Mouse (Mus musculus) heart, adult 8-10 months (tissue): Measurements from ENCODE around the gene Mta2. TPM values are rescaled to one million over a fixed set of nuclear protein-coding genes. Genes with fewer than 3 reads are reported as not detected.

Experiments used
- DNase-seq: peaks from one replicate; pipeline ENCODE4 v3.0.0; 2022; ENCODE audit warnings: low spot score
- total RNA-seq, 4 experiments: library from RNA; stranded (reverse); gene quantifications; 2 replicates each; pipeline ENCODE4 v1.2.4; 2022

Mta2 gene
- total RNA-seq, 4 experiments from 2014 or later, result 28.2 to 33.7 (median 30.4) TPM

GRCm38 (mm10) chr19:8991871-8992735 lies 50.4 kb downstream of the Mta2 start:
- peak; percentile 58 for DNase-seq

DNA sequence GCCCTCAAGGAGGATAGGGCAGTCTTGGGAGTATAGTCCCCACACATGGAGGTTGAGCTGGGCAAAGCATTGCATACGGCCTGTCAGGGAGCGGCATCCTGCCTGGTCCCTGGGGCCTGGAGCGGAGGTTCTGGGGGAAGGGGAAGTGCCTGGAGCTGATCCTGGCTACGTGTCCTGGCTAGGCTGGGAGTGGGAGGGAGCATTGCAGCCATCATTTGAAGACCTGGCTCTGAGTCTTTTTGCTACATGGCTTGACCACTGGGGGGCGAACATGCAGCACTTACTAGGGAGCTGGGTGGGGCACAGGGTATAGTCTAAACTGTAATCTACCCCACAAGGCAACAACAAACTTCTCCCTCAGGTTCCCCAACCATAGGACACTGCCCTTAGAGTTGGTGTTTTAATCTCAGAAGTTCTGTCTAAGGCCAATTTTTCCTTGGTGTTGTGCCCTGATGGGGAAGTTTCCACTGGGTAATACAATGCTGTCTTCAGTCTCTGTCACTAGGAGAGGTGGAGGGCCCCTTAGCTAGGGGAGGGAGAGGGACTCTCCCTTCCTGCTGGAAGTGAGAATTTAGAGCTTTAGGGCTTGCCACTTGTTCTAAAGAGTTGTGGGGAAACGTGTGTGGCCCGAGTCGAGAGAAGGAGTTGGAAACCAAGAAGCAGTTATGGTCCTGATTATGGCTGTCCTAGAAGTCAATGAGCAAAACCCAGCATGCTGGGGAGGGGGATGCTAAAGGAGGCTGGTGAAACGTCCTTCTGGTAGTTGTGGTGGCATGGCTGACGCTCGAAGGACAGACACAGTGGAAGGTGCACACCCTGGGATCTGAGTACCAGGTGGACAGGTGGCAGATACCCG lies 51.3 kb downstream of the Mta2 start:
- peak; percentile 97 for DNase-seq

DNA sequence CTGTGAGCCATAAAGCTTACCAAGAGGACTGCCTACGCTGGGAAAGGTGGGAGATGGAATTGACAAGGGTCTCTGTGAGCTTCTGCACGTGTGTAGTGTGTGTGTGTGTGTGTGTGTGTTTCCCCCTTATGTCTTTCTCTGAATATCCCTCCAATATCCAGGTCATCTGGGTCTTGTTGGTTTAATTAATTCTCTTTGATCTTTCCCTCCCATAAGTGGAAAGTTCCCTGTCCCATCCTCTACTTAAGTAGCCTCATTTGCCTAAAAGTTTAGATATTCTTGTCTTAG lies 51.9 kb downstream of the Mta2 start:
- DNase-seq, result no peak

- DNase-seq, result no peak
Measured at GRCm38 (mm10) chr19:8994813-8995607, 53.3 kb downstream of the Mta2 start.

- DNase-seq, result no peak
Measured at GRCm38 (mm10) chr19:8996601-8997000, 54.9 kb downstream of the Mta2 start.

- peak; percentile 92 for DNase-seq
Measured at GRCm38 (mm10) chr19:8997546-8997945, 55.9 kb downstream of the Mta2 start.

GRCm38 (mm10) chr19:8998546-8998945 lies 56.9 kb downstream of the Mta2 start:
- no peak for DNase-seq

DNA sequence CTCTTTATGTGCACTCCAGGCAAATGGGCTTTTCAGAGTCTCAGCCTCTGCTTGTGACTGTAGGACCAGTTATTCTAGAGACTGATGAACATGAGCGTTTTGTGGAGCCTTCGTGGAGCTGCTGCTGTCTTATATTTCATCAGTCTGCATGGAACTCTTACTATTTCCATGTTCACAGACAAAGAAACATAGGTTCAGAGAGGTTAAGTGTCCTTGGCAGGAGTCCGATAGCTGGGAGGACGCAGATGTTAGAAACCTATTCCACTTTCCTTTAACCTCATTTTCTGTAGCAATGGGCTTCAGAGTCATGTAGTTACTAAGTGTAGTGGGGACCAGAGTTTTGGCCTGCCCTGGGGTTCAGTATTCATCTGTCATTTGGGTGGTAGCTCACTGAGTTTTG lies 57.5 kb downstream of the Mta2 start:
- no peak for DNase-seq

Other genes with a start within 250 kb of the Mta2 start
- 10 to 100 TPM; 39.5 to 43.6 (median 41.9) TPM for gene Slc3a2, start 218.5 kb upstream of the Mta2 start, total RNA-seq
- gene Wdr74, start 206.0 kb upstream of the Mta2 start, total RNA-seq, result 10 to 100 TPM; 16.1 to 19.6 (median 17.5) TPM
- gene 1700092M07Rik, start 201.2 kb upstream of the Mta2 start, total RNA-seq, result not detected
- 10 to 100 TPM; 20.9 to 27.3 (median 25.4) TPM for gene Stx5a, start 200.5 kb upstream of the Mta2 start, total RNA-seq
- gene Nxf1, start 184.8 kb upstream of the Mta2 start, total RNA-seq, result 10 to 100 TPM; 30.3 to 42.0 (median 33.7) TPM
- gene Tmem223, start 170.9 kb upstream of the Mta2 start, total RNA-seq, result 100 to 1,000 TPM; 111 to 137 (median 125) TPM
- 10 to 100 TPM; 18.2 to 21.5 (median 19.5) TPM for gene Tmem179b, start 167.4 kb upstream of the Mta2 start, total RNA-seq
- 1 to 10 TPM; 5.4 to 9.0 (median 7.7) TPM for gene Taf6l, start 155.5 kb upstream of the Mta2 start, total RNA-seq
- gene Polr2g, start 143.3 kb upstream of the Mta2 start, total RNA-seq, result 10 to 100 TPM; 52.1 to 60.7 (median 55.4) TPM
- gene Zbtb3, start 139.3 kb upstream of the Mta2 start, total RNA-seq, result 1 to 10 TPM; 1.2 to 2.5 (median 1.5) TPM
- gene Ttc9c, start 122.5 kb upstream of the Mta2 start, total RNA-seq, result 10 to 100 TPM; 13.7 to 16.4 (median 14.9) TPM
- 10 to 100 TPM; 46.0 to 48.9 (median 46.9) TPM for gene Hnrnpul2, start 121.9 kb upstream of the Mta2 start, total RNA-seq
- under 1 TPM in 1 of 4 experiments, not detected in 3; 0.53 TPM for gene AC129217.1, start 112.1 kb upstream of the Mta2 start, total RNA-seq
- 10 to 100 TPM; 21.2 to 28.1 (median 24.2) TPM for gene Bscl2, start 104.4 kb upstream of the Mta2 start, total RNA-seq
- gene Gng3, start 102.7 kb upstream of the Mta2 start, total RNA-seq, result under 1 TPM in 1 of 4 experiments, not detected in 3; 0.22 TPM
- gene Lrrn4cl, start 91.1 kb upstream of the Mta2 start, total RNA-seq, result 1 to 10 TPM; 3.4 to 4.7 (median 3.9) TPM
- gene Ubxn1, start 70.4 kb upstream of the Mta2 start, total RNA-seq, result 100 to 1,000 TPM; 122 to 127 (median 125) TPM
- gene Uqcc3, start 61.0 kb upstream of the Mta2 start, total RNA-seq, result 10 to 100 TPM; 47.8 to 65.1 (median 52.0) TPM
- 1 to 10 TPM; 1.8 to 6.1 (median 4.4) TPM for gene Lbhd1, start 58.1 kb upstream of the Mta2 start, total RNA-seq
- gene Gm49403, start 57.9 kb upstream of the Mta2 start, total RNA-seq, result not detected
- gene 1810009A15Rik, start 53.0 kb upstream of the Mta2 start, total RNA-seq, result 10 to 100 TPM; 11.8 to 29.9 (median 21.1) TPM
- gene Gm49416, start 52.9 kb upstream of the Mta2 start, total RNA-seq, result 1 to 10 TPM; 3.6 to 5.3 (median 4.6) TPM
- gene Ints5, start 48.9 kb upstream of the Mta2 start, total RNA-seq, result 10 to 100 TPM; 11.0 to 12.0 (median 11.2) TPM
- 10 to 100 TPM; 45.5 to 49.6 (median 47.2) TPM for gene Ganab, start 43.8 kb upstream of the Mta2 start, total RNA-seq
- gene B3gat3, start 21.5 kb upstream of the Mta2 start, total RNA-seq, result 10 to 100 TPM; 39.3 to 41.5 (median 40.6) TPM
- gene Rom1, start 12.5 kb upstream of the Mta2 start, total RNA-seq, result 10 to 100 TPM; 22.0 to 37.5 (median 28.1) TPM
- gene Eml3, start 12.3 kb upstream of the Mta2 start, total RNA-seq, result 1 to 10 TPM; 7.2 to 9.1 (median 7.5) TPM
- gene Tut1, start 12.0 kb downstream of the Mta2 start, total RNA-seq, result 10 to 100 TPM in 1 of 4 experiments, 1 to 10 TPM in 3; 8.1 to 10.3 (median 8.6) TPM
- 100 to 1,000 TPM; 209 to 232 (median 227) TPM for gene Eef1g, start 25.2 kb downstream of the Mta2 start, total RNA-seq
- gene Ahnak, start 47.4 kb downstream of the Mta2 start, total RNA-seq, result 100 to 1,000 TPM; 332 to 446 (median 375) TPM
- gene Scgb1a1, start 146.1 kb downstream of the Mta2 start, total RNA-seq, result 10 to 100 TPM in 1 of 4 experiments, not detected in 3; 44.8 TPM
- gene Asrgl1, start 193.8 kb downstream of the Mta2 start, total RNA-seq, result 10 to 100 TPM; 31.9 to 37.3 (median 37.2) TPM